Mouse (Mus musculus) A20 (cell line): ENCODE data around the gene Anp32e.
"Not testable (repeated sequence)": the region's sequence is repeated elsewhere in the genome, so short reads cannot be mapped to it uniquely, and the experiment has no call there.

Source experiments
- DNase-seq: peaks from one replicate; pipeline ENCODE4 v3.0.0-alpha.2; 2011; ENCODE audit warnings: low read depth, low spot score

Anp32e gene

DNA sequence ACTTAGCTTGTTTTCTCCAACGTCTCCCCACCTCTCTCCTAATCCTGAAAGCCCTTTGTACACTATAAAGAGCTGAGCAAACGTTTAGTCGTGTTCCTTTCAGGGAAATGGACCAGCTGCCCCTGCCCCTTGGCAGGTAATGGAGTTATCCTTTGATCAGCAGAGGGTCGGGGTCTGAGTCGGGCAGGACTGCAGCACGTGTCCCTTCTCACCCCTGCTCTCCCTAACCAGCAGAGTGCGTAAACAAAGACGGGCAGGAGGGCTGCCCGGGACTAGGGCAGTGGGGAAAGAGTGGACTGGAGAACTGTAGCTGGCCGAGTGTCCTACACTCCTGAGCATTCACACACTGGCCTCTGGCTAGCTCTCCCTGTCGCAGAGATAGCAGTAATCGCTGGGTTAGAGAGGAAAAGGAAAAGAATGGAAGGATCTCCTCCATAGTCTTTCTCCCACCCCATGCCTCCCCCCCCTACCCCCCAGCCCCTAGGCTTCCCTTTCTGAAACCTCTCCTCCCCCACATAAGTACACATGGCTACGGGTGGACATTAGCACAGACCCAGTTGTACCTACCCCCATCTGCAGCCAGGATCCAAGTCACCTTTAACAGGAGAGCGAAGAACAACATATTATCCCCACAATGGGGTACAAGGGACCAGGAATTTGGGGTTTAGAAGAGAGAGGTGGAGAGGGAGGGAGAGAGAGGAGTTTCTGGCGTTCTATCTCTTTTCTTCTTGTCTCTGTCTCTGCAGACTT is 25.1 kb upstream of the Anp32e start:
- no peak for DNase-seq

DNA sequence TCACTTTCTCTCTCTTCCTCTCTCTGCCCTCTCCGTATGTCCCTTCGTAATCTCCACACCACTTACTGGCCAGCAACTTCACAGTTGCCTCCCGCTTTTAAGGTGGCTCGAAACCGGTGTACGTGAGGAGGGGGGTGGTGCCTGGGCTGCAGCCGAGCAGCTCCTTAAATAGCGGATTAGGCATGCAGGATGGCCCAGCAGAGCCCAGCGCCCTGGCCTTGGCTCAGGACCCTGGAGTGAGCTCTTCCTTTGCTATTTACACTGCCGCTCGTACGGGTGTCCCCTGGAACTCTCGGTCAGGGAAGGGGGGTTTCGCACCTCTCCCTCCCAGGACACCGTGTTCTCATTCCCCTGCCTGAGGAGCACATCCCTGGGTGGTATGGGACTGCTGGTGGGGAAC is 24.5 kb upstream of the Anp32e start, which contains the start of gene Car14:
Gene Car14, minus strand, starts transcription at position 124 of the 400 bp plus-strand sequence.
- DNase-seq: no peak

DNA sequence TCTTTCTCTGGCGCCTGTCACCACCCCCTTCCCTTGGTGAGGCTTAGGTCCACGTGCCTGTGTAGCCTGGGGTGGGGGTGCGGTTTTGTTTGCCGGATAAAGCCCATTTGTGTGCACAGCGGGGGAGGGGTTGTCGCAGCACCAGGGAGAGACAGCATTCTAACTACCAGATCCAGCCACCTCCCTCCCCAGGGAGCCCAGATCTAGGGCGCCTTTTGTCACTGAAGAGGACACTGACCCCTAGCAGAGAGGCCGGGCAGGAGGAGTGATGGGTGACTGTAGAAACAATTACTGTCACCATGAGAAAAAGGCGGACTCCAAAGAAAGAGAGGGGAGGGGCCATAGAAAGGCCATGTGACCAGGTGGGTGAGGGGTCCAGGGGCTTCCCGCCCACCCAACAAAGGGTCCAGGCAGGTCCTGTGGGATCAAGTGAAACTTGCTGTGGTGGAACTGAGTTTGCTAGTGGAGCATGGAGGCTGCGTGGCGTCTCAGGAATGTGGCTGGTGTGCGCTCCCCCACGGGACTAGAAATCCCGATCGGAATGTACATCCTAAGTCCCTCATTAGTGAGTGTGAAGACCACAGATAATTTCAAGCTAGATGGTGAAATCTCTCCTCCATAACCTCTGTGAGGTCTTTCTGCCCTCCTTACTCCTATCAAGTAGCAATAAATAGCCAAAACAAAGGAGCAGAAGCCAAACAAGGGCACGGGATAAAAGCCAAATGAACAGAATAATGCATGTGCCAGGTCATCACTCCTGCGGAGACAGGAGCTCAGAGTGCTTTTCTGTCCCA is 23.7 kb upstream of the Anp32e start:
- DNase-seq: no peak

DNA sequence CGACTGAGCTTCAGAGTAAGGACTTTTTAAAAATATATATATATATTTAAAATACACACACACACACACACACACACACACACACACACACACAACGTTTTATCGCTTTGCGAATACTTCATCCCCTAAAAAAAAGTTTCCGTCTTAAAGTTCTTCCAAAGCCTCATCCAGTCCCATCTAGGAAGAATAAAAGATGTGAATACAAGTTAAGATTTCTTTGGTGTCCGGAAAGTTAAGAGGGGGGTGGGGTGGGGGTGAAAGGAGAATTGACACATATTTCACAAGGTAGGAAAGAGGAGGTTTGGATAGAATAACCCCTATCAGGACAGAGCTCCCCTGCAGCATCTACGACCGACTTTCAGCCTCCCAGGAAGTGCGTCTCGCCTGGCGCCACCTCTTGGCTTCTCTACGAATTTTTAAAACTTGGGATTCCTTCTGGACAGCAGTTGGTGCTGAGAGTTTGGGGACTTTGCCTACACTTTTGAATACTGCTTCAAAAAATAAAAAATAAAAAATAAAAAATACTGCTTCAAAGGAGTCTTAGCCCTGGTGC is 23.0 kb upstream of the Anp32e start:
- peak; percentile 53 for DNase-seq

DNA sequence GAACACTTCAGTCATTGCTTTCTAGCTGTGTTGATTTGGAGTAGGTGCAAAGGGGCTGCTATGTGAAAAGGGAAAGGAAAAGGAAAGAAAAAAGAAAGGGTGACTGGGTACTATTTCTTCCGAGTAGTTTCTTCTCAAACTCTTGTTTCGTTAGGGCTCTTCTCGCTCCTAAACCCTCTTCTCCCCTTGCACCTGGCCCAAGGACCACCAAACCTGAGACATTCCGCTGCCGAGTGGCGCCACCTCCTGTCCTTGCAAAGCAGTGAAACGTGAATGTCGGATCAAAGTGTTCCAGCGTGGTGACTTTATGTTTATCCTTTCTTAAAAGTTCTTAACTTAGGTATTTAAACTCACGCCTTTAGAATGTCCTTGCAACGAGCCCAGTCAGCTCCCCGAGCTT is 22.2 kb upstream of the Anp32e start:
- peak; percentile 83 for DNase-seq

DNA sequence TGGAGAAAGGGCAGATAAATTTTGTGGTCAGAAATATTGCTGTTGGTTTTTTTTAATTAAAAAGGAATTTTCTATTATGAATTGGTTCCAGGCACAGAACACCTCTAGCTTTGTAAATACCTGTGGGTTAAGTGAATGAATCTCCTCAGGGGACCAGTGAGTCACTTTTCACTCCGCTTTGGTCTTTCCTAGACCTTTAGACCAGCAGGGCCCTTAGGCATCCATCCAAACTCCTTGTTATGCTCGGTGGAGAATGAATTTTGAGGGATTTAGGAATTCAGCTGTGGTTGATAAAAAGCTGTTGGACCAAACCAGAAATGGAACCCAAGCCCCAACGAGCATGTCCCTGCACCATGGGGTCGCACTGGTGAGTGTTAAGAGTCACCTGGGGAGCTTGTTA is 21.4 kb upstream of the Anp32e start:
- DNase-seq: no peak

DNA sequence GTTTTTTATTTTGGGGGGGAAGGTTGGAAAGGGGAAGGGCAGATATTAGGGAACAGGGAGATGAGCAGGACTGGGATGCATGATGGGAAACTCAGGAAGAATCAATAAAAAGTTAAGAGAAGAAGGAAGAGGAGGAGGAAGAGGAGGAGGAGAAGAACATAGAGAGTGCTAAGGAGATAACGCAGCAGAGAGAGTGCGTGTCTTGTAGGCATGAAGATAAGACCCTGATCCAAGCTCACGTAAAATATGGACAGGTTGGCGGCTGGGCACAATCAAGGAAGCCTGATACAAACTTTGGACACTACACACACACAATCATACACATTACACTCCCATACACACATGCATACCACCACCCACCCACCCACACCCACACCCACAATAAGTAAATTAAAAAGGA is 14.3 kb upstream of the Anp32e start:
- DNase-seq: no peak

DNA sequence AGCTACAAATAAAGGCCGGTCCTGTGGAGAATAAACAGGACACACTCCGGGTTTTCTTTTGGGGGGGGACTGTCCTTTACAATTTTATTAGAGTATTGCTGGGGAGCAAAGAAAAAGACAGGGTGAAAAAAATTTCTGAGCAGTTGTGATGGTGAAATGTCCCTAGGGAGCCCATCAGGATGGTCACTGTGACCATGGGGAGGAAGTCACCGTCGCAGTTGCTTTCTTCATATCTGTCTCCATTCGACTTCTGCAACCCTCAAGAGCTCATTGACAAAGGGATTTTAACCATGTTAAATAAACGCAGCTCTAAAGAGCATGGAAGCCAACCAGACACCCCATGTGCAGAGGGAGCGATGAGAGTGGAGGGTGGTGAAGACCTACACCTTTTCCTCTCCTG is 12.3 kb upstream of the Anp32e start:
- DNase-seq: no peak

DNA sequence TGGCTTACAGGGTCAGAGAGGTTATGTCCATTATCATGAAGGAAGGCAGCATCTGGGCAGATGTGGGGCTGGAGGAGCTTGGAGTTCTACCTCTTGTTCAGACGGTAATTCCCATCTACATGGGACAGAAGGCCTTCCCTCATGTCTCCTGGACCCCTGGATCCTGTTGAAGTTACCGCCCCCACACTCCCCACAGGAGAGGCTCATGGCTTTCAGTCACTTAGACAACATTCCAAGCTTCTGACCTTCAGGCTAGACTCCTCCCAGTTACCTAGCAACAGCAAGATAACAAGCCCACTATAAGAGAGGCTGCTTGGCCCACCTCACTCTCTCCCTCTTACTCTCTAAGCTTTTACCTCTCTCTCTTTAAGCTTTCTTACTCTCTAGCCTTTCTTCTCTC is 8.5 kb upstream of the Anp32e start:
- DNase-seq: not testable (repeated sequence)

DNA sequence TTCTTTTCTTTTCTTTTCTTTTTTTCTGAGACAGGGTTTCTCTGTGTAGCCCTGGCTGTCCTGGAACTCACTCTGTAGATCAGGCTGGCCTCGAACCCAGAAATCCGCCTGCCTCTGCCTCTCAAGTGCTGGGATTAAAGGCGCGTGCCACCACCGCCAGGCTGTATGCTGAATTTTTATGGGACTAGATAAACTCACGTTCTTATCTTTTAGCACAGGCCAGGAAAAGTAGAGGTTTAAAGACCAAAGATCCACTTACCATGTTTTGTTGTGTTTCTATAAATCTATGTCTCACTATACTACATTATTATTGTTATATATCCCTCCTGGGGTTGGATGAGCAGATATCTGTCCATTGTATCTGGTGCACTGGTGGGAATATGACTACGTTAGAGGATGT is 5.6 kb upstream of the Anp32e start:
- not testable (repeated sequence) for DNase-seq

DNA sequence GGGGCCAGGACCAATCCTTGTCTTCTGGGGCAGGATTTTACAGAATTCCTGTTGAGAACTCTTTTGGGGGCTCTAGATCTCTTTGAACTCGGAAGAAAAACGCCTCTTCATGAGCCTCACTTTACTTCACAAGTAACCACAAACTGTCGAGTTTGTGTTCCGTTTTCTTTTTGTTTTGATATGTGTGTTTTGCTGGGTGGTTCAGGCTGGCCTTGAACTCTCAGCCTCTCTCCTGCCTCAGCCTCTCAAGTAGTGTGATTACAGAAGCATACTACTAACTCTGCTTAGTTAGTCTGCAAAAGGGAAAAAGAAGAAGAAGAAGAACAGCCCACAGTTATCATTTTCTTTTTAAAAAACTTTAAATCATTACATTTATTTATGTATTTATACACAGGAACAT is 4.9 kb upstream of the Anp32e start:
- no peak for DNase-seq

DNA sequence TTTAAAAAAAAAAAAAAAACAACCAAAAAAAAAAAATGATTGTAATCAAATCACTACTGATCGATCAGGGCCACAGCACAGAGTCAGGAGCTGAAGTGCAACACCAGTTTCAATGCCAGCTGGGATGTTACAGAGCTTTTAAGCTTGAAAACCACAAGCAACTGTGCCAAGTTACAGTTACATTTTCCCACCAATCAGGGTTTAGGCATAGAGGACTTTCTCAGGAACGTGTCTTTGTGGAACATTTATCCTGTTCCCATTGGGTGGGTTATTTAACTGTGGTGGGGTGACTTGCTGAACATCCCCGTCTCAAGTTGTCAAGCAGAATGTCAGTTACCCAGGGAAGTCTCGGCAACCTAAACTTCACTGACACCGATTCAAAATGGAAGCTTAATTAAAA is 4.0 kb upstream of the Anp32e start:
- DNase-seq: no peak

DNA sequence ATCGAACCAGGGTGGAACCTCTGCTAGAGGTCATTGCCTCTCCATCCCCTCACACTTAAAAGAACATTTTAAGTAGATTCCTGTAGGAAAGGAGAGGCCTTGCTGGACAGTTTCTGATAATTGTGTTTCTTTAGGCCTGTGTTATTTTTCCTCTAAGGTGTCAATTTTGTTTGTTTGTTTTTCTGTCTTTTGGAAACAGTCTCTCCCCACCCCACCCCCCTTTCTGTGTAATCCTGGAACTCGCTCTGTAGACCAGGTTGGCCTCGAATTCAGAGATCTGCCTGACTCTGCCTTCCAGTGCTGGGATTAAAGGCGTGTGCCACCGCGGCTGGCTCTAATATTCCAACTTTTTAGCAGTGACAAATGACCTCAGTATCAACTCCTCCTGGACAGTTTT is 787 bp upstream of the Anp32e start:
- no peak for DNase-seq

DNA sequence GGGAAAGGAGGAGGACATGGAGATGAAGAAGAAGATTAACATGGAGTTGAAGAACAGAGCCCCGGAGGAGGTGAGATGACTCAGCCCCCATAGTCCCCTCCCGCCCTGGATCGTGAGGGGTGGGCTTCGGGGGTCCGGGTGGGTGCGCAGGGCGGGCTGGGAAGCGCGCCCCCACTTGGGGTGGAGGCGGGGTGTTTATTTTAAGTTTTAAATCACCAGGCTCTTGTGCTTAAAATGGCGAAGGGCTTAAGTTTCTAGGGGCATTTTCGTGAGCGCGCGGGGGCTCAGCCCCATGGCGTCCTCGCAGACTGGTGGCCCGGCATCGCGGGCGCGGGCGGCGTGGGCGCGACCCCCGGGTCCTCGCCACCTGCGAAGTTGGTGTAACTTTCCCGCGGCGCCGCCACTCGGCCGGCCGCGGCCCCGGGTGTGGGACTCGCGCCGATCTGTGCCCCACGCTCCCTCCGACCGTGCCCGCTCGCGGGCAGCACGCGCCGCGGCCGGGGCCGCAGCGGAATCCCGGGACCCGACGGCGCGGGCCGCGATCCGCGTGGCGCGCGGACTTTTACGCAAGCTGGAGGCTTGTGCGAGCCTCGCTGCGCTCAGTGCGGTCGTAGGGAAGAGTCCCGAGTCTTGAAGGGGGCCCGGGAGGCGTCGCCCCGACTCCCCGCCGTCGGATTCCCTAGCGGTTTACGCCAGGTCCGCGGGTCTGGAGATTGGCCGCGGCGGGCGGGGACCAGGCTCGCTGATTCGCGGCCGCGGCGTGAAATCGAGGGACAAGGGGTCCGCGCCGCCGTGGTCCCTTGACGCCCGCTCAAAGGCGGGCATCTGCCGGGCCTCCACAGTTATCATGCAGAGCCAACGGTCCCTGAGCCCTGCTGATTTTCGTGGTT is 780 bp downstream of the Anp32e start:
- no peak for DNase-seq

DNA sequence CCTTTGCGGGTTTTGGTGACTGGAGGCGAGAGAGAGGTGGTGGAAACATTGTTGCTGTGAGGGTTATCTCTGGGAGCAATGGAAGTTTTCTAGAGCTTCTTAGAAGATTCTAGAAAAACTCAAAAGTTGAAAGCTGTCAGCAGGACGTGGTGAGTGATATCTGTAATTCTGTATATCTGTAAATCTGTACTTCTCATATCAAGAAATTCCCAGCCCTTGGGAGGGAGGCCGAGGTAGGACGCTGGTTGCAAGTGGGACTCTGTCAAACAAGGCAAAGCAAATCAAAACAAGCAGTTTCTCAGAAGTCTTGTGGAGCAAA is 1.4 kb downstream of the Anp32e start:
- DNase-seq: peak; percentile 52

DNA sequence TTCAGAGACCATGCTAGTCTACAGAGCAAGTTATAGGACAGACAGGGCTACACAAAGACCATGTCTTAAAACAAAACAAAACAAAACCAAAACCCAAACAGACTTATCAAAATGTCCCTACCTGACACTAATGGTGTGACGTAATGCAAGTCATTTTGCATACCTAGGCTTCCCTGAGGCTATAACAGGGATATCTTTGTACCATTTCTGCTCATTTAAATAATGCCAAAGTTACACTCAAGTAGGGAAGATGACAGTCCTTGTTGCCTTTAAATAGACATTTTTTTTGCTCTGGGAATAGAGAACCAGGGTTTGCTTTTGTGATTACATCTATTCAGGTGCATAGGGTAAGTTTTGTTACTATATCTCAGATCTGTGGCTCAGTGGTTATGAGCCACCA is 2.4 kb downstream of the Anp32e start:
- peak; percentile 40 for DNase-seq

DNA sequence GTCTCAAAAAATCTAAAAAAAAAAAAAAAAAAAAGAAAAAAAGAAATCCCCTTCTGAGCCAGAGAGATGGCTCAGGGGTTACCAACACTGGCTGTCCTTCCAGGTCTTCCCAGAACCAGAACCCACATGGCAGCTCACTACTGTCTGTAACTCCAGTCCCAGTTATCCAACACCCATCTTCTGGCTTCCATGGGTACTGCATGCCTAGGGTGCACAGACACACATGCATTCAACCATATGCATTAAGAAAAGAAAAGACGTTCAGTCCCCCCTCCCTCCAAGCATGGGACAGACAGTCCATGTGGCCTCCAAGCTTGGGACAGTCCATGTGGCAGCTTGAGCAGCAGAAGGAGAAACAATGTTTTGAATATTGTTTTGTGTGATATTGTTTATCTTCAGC is 3.1 kb downstream of the Anp32e start:
- no peak for DNase-seq

DNA sequence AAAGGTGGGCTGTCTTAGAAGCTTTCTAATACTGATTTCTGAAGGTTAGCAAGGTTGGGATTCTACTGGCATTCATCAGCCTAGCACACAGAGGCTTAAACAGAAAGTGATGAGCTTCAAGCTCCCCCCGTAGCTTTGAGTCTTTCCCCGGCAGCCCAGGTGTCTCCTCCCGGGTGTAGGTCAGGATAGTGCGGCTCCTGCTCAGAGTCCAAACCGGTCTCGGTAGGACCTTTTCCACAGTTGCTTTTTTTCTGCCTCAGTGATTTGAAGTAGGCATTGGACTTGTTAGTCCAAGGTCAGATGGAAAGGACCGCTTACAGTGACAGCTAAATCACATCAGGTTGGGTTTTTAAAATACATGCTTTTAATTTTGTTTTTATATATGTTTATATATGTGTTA is 3.5 kb downstream of the Anp32e start:
- DNase-seq: no peak

DNA sequence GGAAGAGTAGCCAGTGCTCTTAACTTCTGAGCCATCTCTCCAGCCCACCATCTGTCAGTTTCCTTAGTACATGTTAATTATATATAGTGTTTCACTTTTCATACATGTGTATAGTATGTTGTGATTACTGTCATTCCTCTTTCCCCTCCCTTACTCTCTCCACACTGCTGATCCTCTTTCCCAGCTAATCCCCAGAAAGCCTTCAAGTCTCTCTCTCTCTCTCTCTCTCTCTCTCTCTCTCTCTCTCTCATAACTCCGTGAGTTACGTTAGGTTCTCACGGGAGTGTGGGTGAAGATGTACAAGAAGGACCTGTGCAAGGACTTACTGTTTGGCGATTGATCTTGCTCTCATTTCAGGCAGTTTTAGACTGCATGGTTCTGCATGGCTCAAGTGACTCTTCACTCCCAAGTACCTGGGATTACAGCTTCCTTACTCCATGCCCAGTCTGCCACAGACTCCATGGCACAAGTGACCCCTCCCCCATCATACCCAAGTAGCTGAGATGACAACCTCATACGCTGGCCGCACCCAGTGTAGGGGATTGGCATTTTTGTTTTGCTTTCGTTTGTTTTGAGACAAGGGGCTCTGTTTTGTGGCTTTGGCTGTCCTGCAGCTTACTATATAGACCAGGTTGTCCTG is 4.2 kb downstream of the Anp32e start:
- DNase-seq: no peak

DNA sequence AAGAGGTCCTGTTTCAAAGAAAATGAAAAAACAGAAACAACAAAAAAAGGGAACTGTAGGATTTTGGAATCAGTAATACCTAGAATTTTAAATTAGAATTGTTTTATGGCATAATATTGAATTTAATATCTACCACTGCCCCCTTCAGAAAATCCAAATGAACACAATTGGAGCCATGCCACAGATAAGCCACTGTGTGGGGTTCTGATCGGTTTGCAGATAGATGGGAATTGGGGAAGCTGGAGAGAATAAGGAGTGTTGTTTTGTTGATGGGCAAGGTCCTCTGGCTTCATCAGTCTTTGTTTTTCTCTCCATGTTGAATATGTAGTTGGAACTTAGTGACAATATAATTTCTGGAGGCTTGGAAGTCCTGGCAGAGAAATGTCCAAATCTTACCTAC is 5.4 kb downstream of the Anp32e start:
- no peak for DNase-seq

DNA sequence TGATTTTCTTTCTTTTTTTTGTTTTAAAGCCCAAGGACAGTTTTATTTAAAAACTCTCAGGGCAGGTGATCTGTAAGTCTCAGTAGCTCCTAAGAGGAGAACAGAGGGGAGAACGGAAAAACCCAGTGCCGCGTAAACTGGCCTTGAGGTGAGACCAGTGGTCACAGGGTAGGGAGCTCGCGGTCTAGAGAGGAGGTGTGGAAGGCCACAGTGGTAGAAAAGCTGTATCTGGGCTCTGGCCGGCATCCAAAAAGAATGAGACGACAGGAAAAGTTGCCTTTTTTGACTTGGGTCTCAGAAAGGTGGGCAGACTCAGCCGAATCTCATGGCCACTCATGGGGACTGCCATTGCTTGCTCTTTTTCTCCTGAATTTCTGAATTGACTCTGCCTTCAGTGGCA is 9.2 kb downstream of the Anp32e start:
- no peak for DNase-seq

DNA sequence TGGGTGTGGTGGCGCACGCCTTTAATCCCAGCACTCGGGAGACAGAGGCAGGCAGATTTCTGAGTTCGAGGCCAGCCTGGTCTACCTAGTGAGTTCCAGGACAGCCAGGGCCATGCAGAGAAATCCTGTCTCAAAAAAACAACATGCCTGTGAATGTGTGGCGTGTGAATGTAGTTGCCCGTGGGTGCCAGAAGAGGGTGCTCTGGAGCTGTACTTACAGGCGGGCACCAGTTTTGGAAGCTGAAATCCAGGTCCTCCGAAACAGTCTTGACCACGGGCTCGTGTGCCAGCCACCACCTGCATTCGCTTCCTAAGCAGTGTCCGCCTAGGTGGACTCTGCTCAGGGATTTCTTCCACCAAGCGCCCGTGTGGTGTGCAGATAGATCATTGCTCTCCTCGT is 9.8 kb downstream of the Anp32e start:
- DNase-seq: peak; percentile 51
